Mouse (Mus musculus): ENCODE data around the gene Fbxo42. TPM values are rescaled to one million over a fixed set of nuclear protein-coding genes. Genes with fewer than 3 reads are reported as not detected.

Gene Fbxo42
- polyA plus RNA-seq, 1 experiment from 2014 or later, result 20.0 TPM

- no peak overlapping the region for H3K4me3 ChIP-seq
- ATAC-seq, result no peak
- no peak overlapping the region for H3K4me2 ChIP-seq
- H3K36me3 ChIP-seq (ENCODE audit: poor library complexity, severe bottlenecking), result no peaks in the 10 kb centered on the region
- peaks cover 17% of the 10 kb centered on the region; the same call in 1 of the 2 replicates for H3K4me1 ChIP-seq
- H3K9ac ChIP-seq, result no peak overlapping the region
- no peak overlapping the region for H3K27ac ChIP-seq
- H3K27me3 ChIP-seq, result no peaks in the 10 kb centered on the region
- 62% methylated on average over 11 of the region's 11 CpGs for WGBS
- H3K9me3 ChIP-seq (replicated peaks), result no peaks in the 10 kb centered on the region
Observed at GRCm38 (mm10) chr4:141159093-141159492, 11.4 kb downstream of the Fbxo42 start.

- Histone ChIP-seq H3K4me1 (peaks cover 17% of the 10 kb centered on the region; the same call in 1 of the 2 replicates), H3K27ac (no peak overlapping the region), H3K9ac (no peak overlapping the region), H3K4me2 (no peak overlapping the region), H3K4me3 (no peak overlapping the region), H3K9me3 (replicated peaks) (peaks cover 4% of the 10 kb centered on the region), H3K27me3 (no peaks in the 10 kb centered on the region), H3K36me3 (ENCODE audit: poor library complexity, severe bottlenecking) (peaks cover 5% of the 10 kb centered on the region)
- WGBS, result 77% methylated on average over 5 of the region's 5 CpGs
- no peak for ATAC-seq
Observed at GRCm38 (mm10) chr4:141159666-141160065, 12.0 kb downstream of the Fbxo42 start.

GRCm38 (mm10) chr4:141160193-141160592 lies 12.5 kb downstream of the Fbxo42 start:
- Histone ChIP-seq H3K9me3 (replicated peaks) (peaks cover 8% of the 10 kb centered on the region), H3K9ac (no peak overlapping the region), H3K4me3 (no peak overlapping the region), H3K27me3 (no peaks in the 10 kb centered on the region), H3K36me3 (ENCODE audit: poor library complexity, severe bottlenecking) (peaks cover 9% of the 10 kb centered on the region), H3K27ac (no peak overlapping the region), H3K4me1 (peaks cover 17% of the 10 kb centered on the region; the same call in 1 of the 2 replicates), H3K4me2 (no peak overlapping the region)
- WGBS, result 92% methylated on average over 4 of the region's 4 CpGs
- ATAC-seq, result no peak

GRCm38 (mm10) chr4:141161699-141162208 lies 14.0 kb downstream of the Fbxo42 start:
- no peaks in the 10 kb centered on the region for H3K27me3 ChIP-seq
- H3K4me3 ChIP-seq, result no peak overlapping the region
- ATAC-seq, result no peak
- H3K9ac ChIP-seq, result no peak overlapping the region
- peaks cover 11% of the 10 kb centered on the region for H3K9me3 ChIP-seq (replicated peaks)
- whole genome bisulfite sequencing, result 96% methylated on average over 6 of the region's 6 CpGs
- H3K36me3 ChIP-seq (ENCODE audit: poor library complexity, severe bottlenecking), result peaks cover 12% of the 10 kb centered on the region
- no peak overlapping the region for H3K4me2 ChIP-seq
- peaks cover 15% of the 10 kb centered on the region; the same call in 1 of the 2 replicates for H3K4me1 ChIP-seq
- H3K27ac ChIP-seq, result no peak overlapping the region

- WGBS, result 92% methylated on average over 5 of the region's 5 CpGs
- no peaks in the 10 kb centered on the region for H3K27me3 ChIP-seq
- no peak overlapping the region for H3K4me3 ChIP-seq
- no peak overlapping the region for H3K9ac ChIP-seq
- H3K4me1 ChIP-seq, result peaks cover 9% of the 10 kb centered on the region; the same call in 1 of the 2 replicates
- ATAC-seq, result no peak
- H3K27ac ChIP-seq, result no peak overlapping the region
- peaks cover 11% of the 10 kb centered on the region for H3K9me3 ChIP-seq (replicated peaks)
- H3K4me2 ChIP-seq, result no peak overlapping the region
- peaks cover 27% of the 10 kb centered on the region for H3K36me3 ChIP-seq (ENCODE audit: poor library complexity, severe bottlenecking)
Observed at GRCm38 (mm10) chr4:141163729-141164128, 16.0 kb downstream of the Fbxo42 start.

GRCm38 (mm10) chr4:141165744-141166292 lies 18.1 kb downstream of the Fbxo42 start:
- WGBS, result 90% methylated on average over 8 of the region's 8 CpGs
- Histone ChIP-seq H3K36me3 (ENCODE audit: poor library complexity, severe bottlenecking) (peaks cover 44% of the 10 kb centered on the region), H3K4me3 (no peak overlapping the region), H3K27me3 (no peaks in the 10 kb centered on the region), H3K9ac (no peak overlapping the region), H3K4me2 (no peak overlapping the region), H3K4me1 (no peaks in the 10 kb centered on the region), H3K9me3 (replicated peaks) (peaks cover 11% of the 10 kb centered on the region), H3K27ac (no peak overlapping the region)
- ATAC-seq, result no peak

- peaks cover 57% of the 10 kb centered on the region for H3K36me3 ChIP-seq (ENCODE audit: poor library complexity, severe bottlenecking)
- WGBS, result 94% methylated on average over 3 of the region's 3 CpGs
- no peak for ATAC-seq
Observed at GRCm38 (mm10) chr4:141167156-141167555, 19.4 kb downstream of the Fbxo42 start.

GRCm38 (mm10) chr4:141172121-141172520 lies 24.4 kb downstream of the Fbxo42 start:
- Histone ChIP-seq H3K9me3 (replicated peaks) (no peaks in the 10 kb centered on the region), H3K36me3 (ENCODE audit: poor library complexity, severe bottlenecking) (peaks cover 77% of the 10 kb centered on the region), H3K9ac (no peak overlapping the region), H3K4me1 (no peaks in the 10 kb centered on the region), H3K4me3 (no peak overlapping the region), H3K27me3 (no peaks in the 10 kb centered on the region), H3K4me2 (no peak overlapping the region), H3K27ac (no peak overlapping the region)
- ATAC-seq, result no peak
- WGBS, result 90% methylated on average over 8 of the region's 8 CpGs

More at GRCm38 (mm10) chr4:141167156-141167555, 19.4 kb downstream of the Fbxo42 start:
- no peak overlapping the region for H3K9ac ChIP-seq
- no peaks in the 10 kb centered on the region for H3K4me1 ChIP-seq
- no peaks in the 10 kb centered on the region for H3K27me3 ChIP-seq
- H3K4me2 ChIP-seq, result no peak overlapping the region
- H3K27ac ChIP-seq, result no peak overlapping the region
- H3K9me3 ChIP-seq (replicated peaks), result peaks cover 11% of the 10 kb centered on the region
- no peak overlapping the region for H3K4me3 ChIP-seq

- H3K4me1 ChIP-seq, result no peaks in the 10 kb centered on the region
- H3K36me3 ChIP-seq (ENCODE audit: poor library complexity, severe bottlenecking), result peaks cover 66% of the 10 kb centered on the region
- H3K4me3 ChIP-seq, result no peak overlapping the region
- 84% methylated on average over 5 of the region's 5 CpGs for WGBS
- H3K27ac ChIP-seq, result no peak overlapping the region
- no peak overlapping the region for H3K9ac ChIP-seq
- H3K9me3 ChIP-seq (replicated peaks), result no peaks in the 10 kb centered on the region
- no peak for ATAC-seq
- H3K4me2 ChIP-seq, result no peak overlapping the region
- no peaks in the 10 kb centered on the region for H3K27me3 ChIP-seq
Observed at GRCm38 (mm10) chr4:141175783-141176182, 28.1 kb downstream of the Fbxo42 start.

GRCm38 (mm10) chr4:141176328-141176838 lies 28.7 kb downstream of the Fbxo42 start:
- H3K4me2 ChIP-seq, result no peak overlapping the region
- WGBS, result 89% methylated on average over 10 of the region's 10 CpGs
- H3K36me3 ChIP-seq (ENCODE audit: poor library complexity, severe bottlenecking), result peaks cover 66% of the 10 kb centered on the region

GRCm38 (mm10) chr4:141178500-141178899 lies 30.8 kb downstream of the Fbxo42 start:
- 82% methylated on average over 4 of the region's 4 CpGs for WGBS
- H3K4me3 ChIP-seq, result no peak overlapping the region
- no peak overlapping the region for H3K4me2 ChIP-seq
- no peak for ATAC-seq
- no peaks in the 10 kb centered on the region for H3K9me3 ChIP-seq (replicated peaks)
- H3K27ac ChIP-seq, result no peak overlapping the region
- peaks cover 67% of the 10 kb centered on the region for H3K36me3 ChIP-seq (ENCODE audit: poor library complexity, severe bottlenecking)
- no peaks in the 10 kb centered on the region for H3K4me1 ChIP-seq
- H3K27me3 ChIP-seq, result no peaks in the 10 kb centered on the region
- no peak overlapping the region for H3K9ac ChIP-seq

More at GRCm38 (mm10) chr4:141176328-141176838, 28.7 kb downstream of the Fbxo42 start:
- Histone ChIP-seq H3K4me3 (no peak overlapping the region), H3K4me1 (no peaks in the 10 kb centered on the region), H3K27ac (no peak overlapping the region), H3K9ac (no peak overlapping the region), H3K9me3 (replicated peaks) (no peaks in the 10 kb centered on the region), H3K27me3 (no peaks in the 10 kb centered on the region)
- no peak for ATAC-seq

GRCm38 (mm10) chr4:141180831-141181230 lies 33.1 kb downstream of the Fbxo42 start:
- H3K9ac ChIP-seq, result no peak overlapping the region
- no peak for ATAC-seq
- H3K36me3 ChIP-seq (ENCODE audit: poor library complexity, severe bottlenecking), result peaks cover 65% of the 10 kb centered on the region
- 82% methylated on average over 8 of the region's 8 CpGs for WGBS
- H3K27me3 ChIP-seq, result no peaks in the 10 kb centered on the region
- H3K27ac ChIP-seq, result no peak overlapping the region
- no peaks in the 10 kb centered on the region for H3K4me1 ChIP-seq
- H3K9me3 ChIP-seq (replicated peaks), result no peaks in the 10 kb centered on the region
- no peak overlapping the region for H3K4me3 ChIP-seq
- H3K4me2 ChIP-seq, result no peak overlapping the region

All from forebrain, embryonic 13.5 days (tissue).